Mouse (Mus musculus) liver, adult 2 months (tissue): ENCODE measurements around the gene Kcna10. TPM values are rescaled to one million over a fixed set of nuclear protein-coding genes. Genes with fewer than 3 reads are reported as not detected.
A peak's percentile ranks its signal among the peaks of the same experiment; 100 is the strongest.

Source experiments
- DNase-seq: peaks from one replicate; pipeline ENCODE4 v3.0.0-alpha.2; 2011; ENCODE audit warnings: low read depth, low spot score; ENCODE audit errors: extremely low read depth
- H3K27ac ChIP-seq: fragments of 200-500 bp; replicated peaks from 2 replicates; pipeline ENCODE4 v1.5.1; 2012; ENCODE audit warnings: low read depth, mild to moderate bottlenecking, control low read depth, inconsistent platforms, low read length; ENCODE audit not compliant: insufficient read depth
- H3K27me3 ChIP-seq: fragments of 200-500 bp; 2 replicates; pipeline ENCODE4 v1.6.1; 2012; ENCODE audit warnings: mild to moderate bottlenecking, moderate library complexity, low read length, inconsistent platforms; ENCODE audit not compliant: control insufficient read depth, insufficient read depth
- H3K36me3 ChIP-seq: fragments of 200-500 bp; 2 replicates; pipeline ENCODE4 v1.6.1; 2012; ENCODE audit warnings: low read length, inconsistent platforms; ENCODE audit not compliant: control insufficient read depth, insufficient read depth
- H3K4me1 ChIP-seq: fragments of 200-500 bp; 2 replicates; pipeline ENCODE4 v1.6.1; 2011; ENCODE audit warnings: low read length; ENCODE audit not compliant: control insufficient read depth, insufficient read depth
- H3K4me3 ChIP-seq: fragments of 200-500 bp; 2 replicates; pipeline ENCODE4 v1.5.1; 2011; ENCODE audit warnings: low read depth, mild to moderate bottlenecking, control low read depth, low read length, moderate library complexity; ENCODE audit not compliant: insufficient read depth
- H3K79me2 ChIP-seq: fragments of 200-500 bp; 2 replicates; pipeline ENCODE4 v1.6.1; 2012; ENCODE audit warnings: inconsistent platforms, mild to moderate bottlenecking, low read length, moderate library complexity; ENCODE audit not compliant: control insufficient read depth, insufficient read depth
- H3K9ac ChIP-seq: fragments of 200-500 bp; 2 replicates; pipeline ENCODE4 v1.6.1; 2012; ENCODE audit warnings: low read depth, mild to moderate bottlenecking, control low read depth, inconsistent platforms, low read length
- CTCF ChIP-seq: fragments of 200-500 bp; IDR thresholded peaks from 2 replicates; pipeline ENCODE4 v1.5.1; 2011; ENCODE audit warnings: low read depth, low read length, control low read depth
- POLR2A ChIP-seq: fragments of 200-500 bp; IDR thresholded peaks from 2 replicates; pipeline ENCODE4 v1.6.1; 2011; ENCODE audit warnings: low read length, control low read depth; ENCODE audit not compliant: insufficient read depth; ENCODE audit errors: extremely low read depth
- WGBS: fragments of 180-500 bp; shearing (Covaris S2); methylation state at CpG from one replicate; pipeline ENCODE4 v1.1.7; 2018; 5-methylcytosine and 5-hydroxymethylcytosine counted together
- polyA plus RNA-seq: library from polyadenylated mRNA; depleted of rRNA; stranded (reverse); fragments of >200 nt; gene quantifications from 2 replicates; pipeline ENCODE4 v1.2.3, GENCODE M21; 2012; rRNA removed
- total RNA-seq: library from RNA; depleted of rRNA; stranded (reverse); fragments of >200 nt; gene quantifications from 2 replicates; pipeline ENCODE4 v1.2.3, GENCODE M21; 2014; rRNA removed

Gene Kcna10
- total and polyA plus RNA-seq, 2 experiments, result not detected

GRCm38 (mm10) chr3:107239607-107240006, 56.8 kb downstream of the Kcna10 start, which contains the start of gene Prok1:
Gene Prok1 (minus strand): TSS chr3:107239707.
- Histone ChIP-seq H3K27me3 (no peaks in the 10 kb centered on the region), H3K36me3 (no peaks in the 10 kb centered on the region), H3K4me3 (no peak within 1 kb of the TSS), H3K79me2 (no peaks in the 10 kb centered on the region), H3K4me1 (peaks cover 18% of the 10 kb centered on the region), H3K27ac (peak within 1 kb of the TSS; percentile 4; the same call in 1 of the 2 replicates), H3K9ac (no peak within 1 kb of the TSS)
- WGBS, result 94% methylated on average over 9 of the region's 9 CpGs
- no peak for DNase-seq
- TF ChIP-seq CTCF, result no peak
- TF ChIP-seq POLR2A, result no peak

GRCm38 (mm10) chr3:107241389-107242094, 58.7 kb downstream of the Kcna10 start:
- no peaks in the 10 kb centered on the region for H3K79me2 ChIP-seq
- no peak for TF ChIP-seq CTCF
- TF ChIP-seq POLR2A, result no peak
- no peaks in the 10 kb centered on the region for H3K27me3 ChIP-seq
- H3K4me3 ChIP-seq, result no peak overlapping the region
- H3K36me3 ChIP-seq, result no peaks in the 10 kb centered on the region
- WGBS, result 72% methylated on average over 14 of the region's 14 CpGs
- DNase-seq, result no peak
- H3K4me1 ChIP-seq, result peaks cover 13% of the 10 kb centered on the region
- no peak overlapping the region for H3K27ac ChIP-seq
- H3K9ac ChIP-seq, result no peak overlapping the region

Other genes starting within 250 kb of the Kcna10 start
- 0.09 and 0.13 TPM in 2 replicates for gene Kcna3, start 146.9 kb upstream of the Kcna10 start, total RNA-seq
- 0.21 and 0.33 TPM in 2 replicates for gene Kcna3, start 146.9 kb upstream of the Kcna10 start, polyA plus RNA-seq
- gene Kcna2, start 81.9 kb upstream of the Kcna10 start, total RNA-seq, result 1.2 and 1.3 TPM in 2 replicates
- gene Kcna2, start 81.9 kb upstream of the Kcna10 start, polyA plus RNA-seq, result 0.29 and 0.54 TPM in 2 replicates
- 0.09 and 0.13 TPM in 2 replicates for gene Cym, start 38.7 kb downstream of the Kcna10 start, total RNA-seq
- gene Cym, start 38.7 kb downstream of the Kcna10 start, polyA plus RNA-seq, result 0.14 TPM in 1 of 2 replicates, not detected in the other
- not detected in 2 replicates for gene A630076J17Rik, start 47.6 kb downstream of the Kcna10 start, total RNA-seq
- not detected in 2 replicates for gene A630076J17Rik, start 47.6 kb downstream of the Kcna10 start, polyA plus RNA-seq
- gene Prok1, start 56.7 kb downstream of the Kcna10 start, total RNA-seq, result 1.0 and 1.2 TPM in 2 replicates
- gene Prok1, start 56.7 kb downstream of the Kcna10 start, polyA plus RNA-seq, result 4.9 and 5.6 TPM in 2 replicates
- 50.9 and 52.1 TPM in 2 replicates for gene Lamtor5, start 95.8 kb downstream of the Kcna10 start, total RNA-seq
- gene Lamtor5, start 95.8 kb downstream of the Kcna10 start, polyA plus RNA-seq, result 48.9 and 54.5 TPM in 2 replicates
- not detected in 2 replicates for gene Slc16a4, start 108.2 kb downstream of the Kcna10 start, total RNA-seq
- gene Slc16a4, start 108.2 kb downstream of the Kcna10 start, polyA plus RNA-seq, result not detected in 2 replicates
- gene Rbm15, start 150.6 kb downstream of the Kcna10 start, total RNA-seq, result 17.2 and 17.7 TPM in 2 replicates
- gene Rbm15, start 150.6 kb downstream of the Kcna10 start, polyA plus RNA-seq, result 4.2 and 4.4 TPM in 2 replicates